Mouse (Mus musculus): ENCODE measurements around the gene Pdcd1lg2. TPM values are rescaled to one million over a fixed set of nuclear protein-coding genes. Genes with fewer than 3 reads are reported as not detected.

The Pdcd1lg2 gene
- polyA plus RNA-seq, 1 experiment, result 4.7 TPM

DNA sequence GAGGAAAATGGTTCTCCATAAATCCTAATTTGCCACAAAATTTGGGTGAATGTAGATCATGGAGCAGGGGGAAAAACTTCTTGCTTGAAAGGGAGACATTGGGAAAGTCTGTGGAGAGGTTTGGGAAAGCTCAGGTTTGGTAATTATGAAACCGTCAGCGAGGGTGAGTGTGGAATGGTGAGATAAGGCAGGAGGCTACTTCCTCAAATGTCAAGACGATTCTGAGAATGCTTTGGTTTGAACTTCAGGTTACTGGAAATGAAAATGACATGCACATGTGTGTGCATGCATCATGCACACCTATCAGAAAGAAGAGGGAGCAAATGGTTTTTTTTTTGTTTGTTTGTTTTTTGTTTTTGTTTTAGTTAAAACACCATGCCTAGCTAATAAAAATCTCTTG is 10.3 kb upstream of the Pdcd1lg2 start:
- H3K4me3 ChIP-seq (ENCODE audit: control insufficient read depth, insufficient read depth, low read length), result no peak overlapping the region
- TF ChIP-seq POLR2A (IDR thresholded peaks at IDR 0.05; ENCODE audit: control insufficient read depth, extremely low read depth, insufficient read depth, low read length, poor library complexity) (no peak), CTCF (IDR thresholded peaks at IDR 0.05; ENCODE audit: borderline replicate concordance, control insufficient read depth, extremely low read depth, insufficient read depth, low read length, poor library complexity) (no peak)
- WGBS, result 44% methylated on average over 3 of the region's 3 CpGs
- H3K27ac ChIP-seq (ENCODE audit: control insufficient read depth, insufficient read depth, low read length), result no peak overlapping the region
- H3K36me3 ChIP-seq (ENCODE audit: control insufficient read depth, insufficient read depth, low read length), result no peaks in the 10 kb centered on the region
- H3K4me1 ChIP-seq (replicated peaks; ENCODE audit: control insufficient read depth, insufficient read depth, low read length), result no peaks in the 10 kb centered on the region
- no peaks in the 10 kb centered on the region for H3K27me3 ChIP-seq (ENCODE audit: control insufficient read depth, insufficient read depth, low read length)
- no peak for DNase-seq

DNA sequence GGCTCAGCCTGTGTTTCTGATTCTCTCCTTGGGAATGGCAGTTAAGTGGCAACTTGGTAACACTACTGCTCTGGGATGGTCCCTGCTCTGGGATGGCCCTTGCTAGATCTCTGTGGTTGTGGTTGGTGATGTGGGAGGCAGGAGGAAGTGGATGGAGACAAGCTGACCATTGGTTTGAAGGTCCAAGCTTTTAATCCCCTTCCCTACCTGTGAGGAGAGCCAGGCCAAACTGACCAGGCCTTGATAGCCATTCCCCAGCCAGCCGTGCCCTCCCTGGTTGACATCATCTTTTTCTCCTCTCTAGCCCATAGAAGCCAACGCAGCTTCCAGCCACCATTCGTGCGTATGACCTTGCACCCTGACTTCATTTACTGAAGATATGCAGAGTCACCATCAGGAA is 8.1 kb upstream of the Pdcd1lg2 start:
- no peak overlapping the region for H3K4me3 ChIP-seq (ENCODE audit: control insufficient read depth, insufficient read depth, low read length)

DNA sequence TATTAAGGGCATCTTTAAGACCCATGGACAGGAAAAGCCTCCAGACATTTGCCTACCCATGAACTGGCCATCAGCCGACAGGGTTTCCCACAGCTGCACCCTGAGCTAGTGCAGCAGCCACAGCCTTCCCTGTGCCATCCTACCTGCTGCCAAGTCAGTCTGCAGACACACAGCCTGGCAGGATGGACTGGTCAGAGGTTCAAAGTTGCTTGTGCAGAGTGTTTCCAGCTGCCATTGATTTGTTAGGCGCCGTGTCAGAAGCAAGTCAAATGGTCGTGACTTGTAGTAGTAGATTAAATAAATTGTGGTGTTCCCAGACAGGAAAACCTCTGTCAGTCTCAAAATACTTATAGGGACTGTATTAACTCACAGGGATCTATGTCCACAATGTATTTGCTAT is 7.5 kb upstream of the Pdcd1lg2 start:
- Histone ChIP-seq H3K27me3 (ENCODE audit: control insufficient read depth, insufficient read depth, low read length) (no peaks in the 10 kb centered on the region), H3K4me1 (replicated peaks; ENCODE audit: control insufficient read depth, insufficient read depth, low read length) (no peaks in the 10 kb centered on the region), H3K36me3 (ENCODE audit: control insufficient read depth, insufficient read depth, low read length) (no peaks in the 10 kb centered on the region), H3K27ac (ENCODE audit: control insufficient read depth, insufficient read depth, low read length) (no peak overlapping the region), H3K4me3 (ENCODE audit: control insufficient read depth, insufficient read depth, low read length) (no peak overlapping the region)
- no peak for TF ChIP-seq CTCF (IDR thresholded peaks at IDR 0.05; ENCODE audit: borderline replicate concordance, control insufficient read depth, extremely low read depth, insufficient read depth, low read length, poor library complexity)
- no peak for TF ChIP-seq POLR2A (IDR thresholded peaks at IDR 0.05; ENCODE audit: control insufficient read depth, extremely low read depth, insufficient read depth, low read length, poor library complexity)
- WGBS, result 91% methylated on average over 4 of the region's 4 CpGs
- DNase-seq, result no peak

More for the DNA sequence above, 8.1 kb upstream of the Pdcd1lg2 start:
- no peaks in the 10 kb centered on the region for H3K27me3 ChIP-seq (ENCODE audit: control insufficient read depth, insufficient read depth, low read length)
- WGBS, result 97% methylated on average over 4 of the region's 4 CpGs
- no peaks in the 10 kb centered on the region for H3K4me1 ChIP-seq (replicated peaks; ENCODE audit: control insufficient read depth, insufficient read depth, low read length)
- no peak for DNase-seq
- H3K27ac ChIP-seq (ENCODE audit: control insufficient read depth, insufficient read depth, low read length), result no peak overlapping the region
- TF ChIP-seq POLR2A (IDR thresholded peaks at IDR 0.05; ENCODE audit: control insufficient read depth, extremely low read depth, insufficient read depth, low read length, poor library complexity), result no peak
- TF ChIP-seq CTCF (IDR thresholded peaks at IDR 0.05; ENCODE audit: borderline replicate concordance, control insufficient read depth, extremely low read depth, insufficient read depth, low read length, poor library complexity), result no peak
- no peaks in the 10 kb centered on the region for H3K36me3 ChIP-seq (ENCODE audit: control insufficient read depth, insufficient read depth, low read length)

DNA sequence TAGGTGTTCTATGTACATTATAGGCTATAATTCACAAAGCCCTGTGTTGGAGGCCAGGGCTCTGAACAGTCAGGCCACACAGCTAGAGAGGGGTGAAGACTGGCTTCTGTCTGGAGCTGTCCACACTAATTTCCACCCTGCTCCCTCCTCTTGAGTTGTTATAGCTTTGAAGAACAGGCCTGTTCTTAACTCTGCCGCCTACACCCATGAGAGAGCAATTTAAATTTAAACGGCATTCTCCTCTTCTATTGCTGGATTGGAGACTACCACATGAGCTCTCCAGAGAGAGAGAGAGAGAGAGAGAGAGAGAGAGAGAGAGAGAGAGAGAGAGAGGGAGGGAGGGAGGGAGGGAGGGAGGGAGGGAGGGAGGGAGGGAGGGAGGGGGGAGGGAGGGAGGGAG is 5.3 kb upstream of the Pdcd1lg2 start:
- no peak overlapping the region for H3K27ac ChIP-seq (ENCODE audit: control insufficient read depth, insufficient read depth, low read length)
- no peak for TF ChIP-seq POLR2A (IDR thresholded peaks at IDR 0.05; ENCODE audit: control insufficient read depth, extremely low read depth, insufficient read depth, low read length, poor library complexity)
- no peak for TF ChIP-seq CTCF (IDR thresholded peaks at IDR 0.05; ENCODE audit: borderline replicate concordance, control insufficient read depth, extremely low read depth, insufficient read depth, low read length, poor library complexity)
- H3K4me1 ChIP-seq (replicated peaks; ENCODE audit: control insufficient read depth, insufficient read depth, low read length), result no peaks in the 10 kb centered on the region
- H3K27me3 ChIP-seq (ENCODE audit: control insufficient read depth, insufficient read depth, low read length), result no peaks in the 10 kb centered on the region
- H3K4me3 ChIP-seq (ENCODE audit: control insufficient read depth, insufficient read depth, low read length), result no peak overlapping the region
- H3K36me3 ChIP-seq (ENCODE audit: control insufficient read depth, insufficient read depth, low read length), result no peaks in the 10 kb centered on the region
- 87% methylated on average over 2 of the region's 2 CpGs for WGBS
- no peak for DNase-seq

DNA sequence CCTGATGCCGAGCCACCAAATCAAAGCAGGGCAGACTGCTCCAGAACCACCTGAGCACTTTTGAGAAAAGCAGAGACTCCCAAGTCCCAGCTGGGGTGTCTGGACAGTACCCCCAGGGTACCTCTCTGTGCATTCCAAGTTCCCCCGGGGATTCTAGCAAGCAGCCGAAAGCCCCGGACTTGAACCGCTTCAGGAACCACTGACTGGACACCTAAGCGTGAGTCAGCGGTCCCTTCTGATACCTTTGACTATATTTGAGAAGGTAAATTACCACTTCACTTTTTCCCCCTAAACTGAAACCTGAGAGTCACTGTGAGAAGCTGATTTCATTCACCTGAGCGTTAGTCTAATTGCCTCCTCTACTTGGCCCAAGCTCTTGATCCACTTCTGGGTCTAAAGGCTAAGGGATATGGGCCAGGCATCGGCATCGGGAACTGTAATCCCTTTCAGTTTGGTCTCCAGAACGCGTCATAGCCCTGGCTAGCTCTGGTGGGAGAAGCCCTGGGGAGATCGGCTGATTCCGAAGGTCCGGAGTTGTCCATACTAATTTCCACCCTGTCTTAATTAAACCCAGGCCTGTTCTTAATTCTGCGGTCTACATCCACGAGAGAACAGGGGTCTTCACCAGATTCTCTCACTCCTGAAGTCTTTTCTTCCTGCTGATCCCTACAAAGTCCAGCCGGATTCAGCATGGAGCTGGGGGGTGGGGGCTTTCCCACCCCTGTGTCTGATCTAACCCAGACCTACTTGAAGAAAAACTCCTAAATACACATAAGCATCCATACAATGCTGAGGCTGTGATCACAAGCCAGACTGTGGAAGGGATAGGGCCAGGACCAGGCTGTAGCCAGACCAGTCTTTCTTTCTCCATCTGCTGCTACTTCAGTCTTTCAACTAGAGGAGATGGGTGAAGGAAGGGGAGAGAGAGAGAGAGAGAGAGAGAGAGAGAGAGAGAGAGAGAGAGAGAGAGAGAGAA is 4.4 kb upstream of the Pdcd1lg2 start:
- H3K27ac ChIP-seq (ENCODE audit: control insufficient read depth, insufficient read depth, low read length), result no peak overlapping the region
- no peak overlapping the region for H3K4me3 ChIP-seq (ENCODE audit: control insufficient read depth, insufficient read depth, low read length)
- WGBS, result 95% methylated on average over 18 of the region's 18 CpGs
- TF ChIP-seq CTCF (IDR thresholded peaks at IDR 0.05; ENCODE audit: borderline replicate concordance, control insufficient read depth, extremely low read depth, insufficient read depth, low read length, poor library complexity) (no peak), POLR2A (IDR thresholded peaks at IDR 0.05; ENCODE audit: control insufficient read depth, extremely low read depth, insufficient read depth, low read length, poor library complexity) (no peak)
- no peaks in the 10 kb centered on the region for H3K4me1 ChIP-seq (replicated peaks; ENCODE audit: control insufficient read depth, insufficient read depth, low read length)
- no peak for DNase-seq
- H3K27me3 ChIP-seq (ENCODE audit: control insufficient read depth, insufficient read depth, low read length), result no peaks in the 10 kb centered on the region
- H3K36me3 ChIP-seq (ENCODE audit: control insufficient read depth, insufficient read depth, low read length), result no peaks in the 10 kb centered on the region

DNA sequence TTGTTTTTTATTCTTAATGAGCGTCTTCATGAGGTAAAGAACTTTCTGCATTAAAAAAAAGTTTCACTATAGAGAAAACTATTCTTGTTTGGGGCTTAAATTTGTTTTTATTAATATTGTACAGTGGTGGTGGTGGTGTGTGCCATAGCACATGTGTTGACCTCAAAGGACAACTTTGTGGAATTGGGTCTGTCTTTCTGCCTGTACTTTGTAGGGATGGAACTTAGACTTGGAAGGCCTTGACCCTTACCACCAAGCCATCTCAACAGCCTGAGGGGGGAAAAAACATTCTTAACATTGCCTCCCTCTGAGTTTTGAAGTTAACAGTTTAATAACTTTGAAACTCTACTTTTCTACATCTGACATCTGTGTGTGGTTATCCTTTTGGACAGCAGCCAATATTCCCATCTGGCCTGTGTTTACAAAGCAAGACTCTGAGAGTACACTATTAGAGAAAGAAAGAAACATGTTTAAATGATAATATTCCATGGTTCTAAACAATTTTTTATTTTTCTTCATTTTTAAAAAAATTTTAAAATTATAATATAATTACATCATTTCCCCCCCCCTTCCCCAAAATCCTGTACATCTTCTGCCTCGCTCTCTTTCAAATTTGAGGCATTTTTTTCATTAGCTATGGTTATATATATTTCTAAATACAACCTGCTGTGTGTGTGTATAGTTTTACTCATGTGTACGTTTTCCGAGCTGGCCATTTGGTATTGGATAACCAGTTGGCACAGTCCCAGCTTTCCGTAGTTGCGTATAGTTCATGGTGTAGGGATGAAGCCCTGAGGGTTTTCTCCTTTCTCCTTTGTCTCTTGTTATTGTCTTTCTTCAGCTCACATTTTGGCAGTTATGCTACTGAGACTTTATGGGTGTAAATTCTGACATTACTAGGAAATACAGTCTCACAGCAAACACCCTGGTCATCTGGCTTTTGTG is 2.0 kb downstream of the Pdcd1lg2 start:
- no peak for TF ChIP-seq CTCF (IDR thresholded peaks at IDR 0.05; ENCODE audit: borderline replicate concordance, control insufficient read depth, extremely low read depth, insufficient read depth, low read length, poor library complexity)
- TF ChIP-seq POLR2A (IDR thresholded peaks at IDR 0.05; ENCODE audit: control insufficient read depth, extremely low read depth, insufficient read depth, low read length, poor library complexity), result no peak

More for the DNA sequence above, 2.0 kb downstream of the Pdcd1lg2 start:
- H3K4me1 ChIP-seq (replicated peaks; ENCODE audit: control insufficient read depth, insufficient read depth, low read length), result peaks cover 5% of the 10 kb centered on the region
- H3K36me3 ChIP-seq (ENCODE audit: control insufficient read depth, insufficient read depth, low read length), result no peaks in the 10 kb centered on the region
- H3K27me3 ChIP-seq (ENCODE audit: control insufficient read depth, insufficient read depth, low read length), result no peaks in the 10 kb centered on the region
- no peak overlapping the region for H3K27ac ChIP-seq (ENCODE audit: control insufficient read depth, insufficient read depth, low read length)
- no peak overlapping the region for H3K4me3 ChIP-seq (ENCODE audit: control insufficient read depth, insufficient read depth, low read length)
- WGBS, result 92% methylated on average over 6 of the region's 6 CpGs
- no peak for DNase-seq

All from thymus, adult 2 months (tissue).